Mouse (Mus musculus) T-cell, adult 2 months (primary cell): Measurements from ENCODE around the gene Slc9a6.

ENCODE experiments used
- DNase-seq: peaks from one replicate; pipeline ENCODE4 v3.0.0; 2022; ENCODE audit warnings: low spot score

The Slc9a6 gene

GRCm38 (mm10) chrX:56609623-56610317, at the start of gene Slc9a6:
Gene Slc9a6 (plus strand): TSS chrX:56609757.
- DNase-seq: peak; percentile 78

GRCm38 (mm10) chrX:56572465-56572864, 37.1 kb upstream of the Slc9a6 start:
- peak; percentile 14 for DNase-seq

GRCm38 (mm10) chrX:56578200-56578599, 31.4 kb upstream of the Slc9a6 start:
- DNase-seq: no peak

GRCm38 (mm10) chrX:56597219-56597886, 12.2 kb upstream of the Slc9a6 start:
- no peak for DNase-seq

GRCm38 (mm10) chrX:56597887-56598640, 11.5 kb upstream of the Slc9a6 start, which contains the start of gene Mmgt1:
Gene Mmgt1 (minus strand): TSS chrX:56598069.
- peak; percentile 89 for DNase-seq

GRCm38 (mm10) chrX:56606536-56606935, 3.0 kb upstream of the Slc9a6 start:
- no peak for DNase-seq

- DNase-seq: no peak
These were observed 2.4 kb upstream of the Slc9a6 start for GRCm38 (mm10) chrX:56607032-56607710.

GRCm38 (mm10) chrX:56609285-56609622, 303 bp upstream of the Slc9a6 start:
- DNase-seq: no peak

- DNase-seq: no peak
These were observed 749 bp downstream of the Slc9a6 start for GRCm38 (mm10) chrX:56610318-56610694.

GRCm38 (mm10) chrX:56615236-56615635, 5.7 kb downstream of the Slc9a6 start:
- DNase-seq: no peak

GRCm38 (mm10) chrX:56636185-56636584, 26.6 kb downstream of the Slc9a6 start:
- no peak for DNase-seq

GRCm38 (mm10) chrX:56640066-56640465, 30.5 kb downstream of the Slc9a6 start:
- DNase-seq: no peak

GRCm38 (mm10) chrX:56649549-56650354, 40.2 kb downstream of the Slc9a6 start:
- no peak for DNase-seq

GRCm38 (mm10) chrX:56650355-56650652, 40.7 kb downstream of the Slc9a6 start:
- no peak for DNase-seq

GRCm38 (mm10) chrX:56650885-56651284, 41.3 kb downstream of the Slc9a6 start:
- no peak for DNase-seq

GRCm38 (mm10) chrX:56651738-56652137, 42.2 kb downstream of the Slc9a6 start:
- DNase-seq: no peak

- DNase-seq: no peak
These were observed 46.1 kb downstream of the Slc9a6 start for GRCm38 (mm10) chrX:56655686-56656085.

- no peak for DNase-seq
These were observed 49.7 kb downstream of the Slc9a6 start for GRCm38 (mm10) chrX:56659286-56659685.

- no peak for DNase-seq
These were observed 51.6 kb downstream of the Slc9a6 start for GRCm38 (mm10) chrX:56661143-56661542.

- DNase-seq: no peak
These were observed 52.8 kb downstream of the Slc9a6 start for GRCm38 (mm10) chrX:56662316-56662715.

GRCm38 (mm10) chrX:56663377-56663776, 53.8 kb downstream of the Slc9a6 start:
- no peak for DNase-seq
